Mouse (Mus musculus): ENCODE results near the gene Sec11a.

- TF ChIP-seq CTCF (IDR thresholded peaks at IDR 0.05; ENCODE audit: insufficient read depth, low read length) (no peak), POLR2A (IDR thresholded peaks at IDR 0.05; ENCODE audit: borderline replicate concordance, extremely low read depth, low read depth, low read length) (no peak)
These were observed 45.0 kb upstream of the Sec11a start for GRCm38 (mm10) chr7:80992631-80992979.

Measured in lung, adult 2 months (tissue).